Mouse (Mus musculus) thymus, adult 2 months (tissue): ENCODE data around the gene Gm20696. TPM values are rescaled to one million over a fixed set of nuclear protein-coding genes. Genes with fewer than 3 reads are reported as not detected.

Source experiments
- DNase-seq: peaks from one replicate; pipeline ENCODE4 v3.0.0; 2021
- H3K27ac ChIP-seq: fragments of 200-500 bp; 2 replicates; pipeline ENCODE4 v1.5.1; 2012; ENCODE audit warnings: low read length, control low read depth; ENCODE audit not compliant: control insufficient read depth, insufficient read depth
- H3K27me3 ChIP-seq: fragments of 200-500 bp; 2 replicates; pipeline ENCODE4 v1.6.1; 2012; ENCODE audit warnings: mild to moderate bottlenecking, low read length, moderate library complexity, mixed read lengths; ENCODE audit not compliant: control insufficient read depth, insufficient read depth
- H3K36me3 ChIP-seq: fragments of 200-500 bp; 2 replicates; pipeline ENCODE4 v1.6.1; 2012; ENCODE audit warnings: mild to moderate bottlenecking, low read length, moderate library complexity; ENCODE audit not compliant: control insufficient read depth, insufficient read depth
- H3K4me1 ChIP-seq: fragments of 200-500 bp; replicated peaks from 2 replicates; pipeline ENCODE4 v1.6.1; 2012; ENCODE audit warnings: low read length; ENCODE audit not compliant: control insufficient read depth, insufficient read depth
- H3K4me3 ChIP-seq: fragments of 200-500 bp; 2 replicates; pipeline ENCODE4 v1.5.1; 2012; ENCODE audit warnings: mild to moderate bottlenecking, low read length, control low read depth, moderate library complexity; ENCODE audit not compliant: control insufficient read depth, insufficient read depth
- CTCF ChIP-seq: fragments of 200-500 bp; IDR thresholded peaks from 2 replicates; pipeline ENCODE4 v1.5.1; 2012; ENCODE audit warnings: mild to moderate bottlenecking, control low read depth, low read length, moderate library complexity, borderline replicate concordance; ENCODE audit not compliant: control insufficient read depth, poor library complexity, insufficient read depth; ENCODE audit errors: extremely low read depth
- POLR2A ChIP-seq: fragments of 200-500 bp; IDR thresholded peaks from 2 replicates; pipeline ENCODE4 v1.6.1; 2012; ENCODE audit warnings: mild to moderate bottlenecking, low read length, control low read depth, moderate library complexity; ENCODE audit not compliant: control insufficient read depth, poor library complexity, insufficient read depth; ENCODE audit errors: extremely low read depth
- WGBS: fragments of 180-500 bp; shearing (Covaris S2); methylation state at CpG from one replicate; pipeline ENCODE4 v1.1.7; 2018; 5-methylcytosine and 5-hydroxymethylcytosine counted together
- polyA plus RNA-seq: library from polyadenylated mRNA; depleted of rRNA; stranded (reverse); fragments of >200 nt; gene quantifications from 2 replicates; pipeline ENCODE4 v1.2.3, GENCODE M21; 2012

The Gm20696 gene
- polyA plus RNA-seq, 1 experiment: 3.3 TPM

DNA sequence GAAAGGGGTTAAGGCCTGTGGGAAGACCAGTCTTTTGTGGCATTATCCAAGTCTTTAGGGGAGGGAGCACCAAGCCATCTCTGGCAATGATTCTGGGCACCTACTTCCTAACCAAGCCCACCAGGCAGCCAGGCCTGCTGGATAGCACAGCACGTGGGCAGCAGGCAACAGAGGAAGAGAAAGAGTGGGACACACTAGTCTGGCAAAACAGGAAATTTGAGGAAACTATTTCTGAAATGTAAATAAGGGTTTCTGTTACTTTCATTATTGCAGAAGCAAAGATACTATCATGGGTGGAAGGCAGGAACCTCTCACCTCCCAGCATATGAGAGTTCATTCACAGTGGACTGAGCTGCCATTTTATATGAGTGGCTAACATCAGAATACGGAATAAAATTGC, 265.4 kb downstream of the Gm20696 start:
- Histone ChIP-seq H3K4me3 (no peak overlapping the region), H3K27ac (peak overlapping the region; percentile 65), H3K36me3 (0 out of 2 replicates have a peak, but pooled peaks cover 4% of the 10 kb centered on the region), H3K27me3 (no peaks in the 10 kb centered on the region), H3K4me1 (peaks cover 37% of the 10 kb centered on the region)
- TF ChIP-seq POLR2A: no peak
- no peak for TF ChIP-seq CTCF
- WGBS: 53% methylated on average over 2 of the region's 2 CpGs
- DNase-seq: no peak

DNA sequence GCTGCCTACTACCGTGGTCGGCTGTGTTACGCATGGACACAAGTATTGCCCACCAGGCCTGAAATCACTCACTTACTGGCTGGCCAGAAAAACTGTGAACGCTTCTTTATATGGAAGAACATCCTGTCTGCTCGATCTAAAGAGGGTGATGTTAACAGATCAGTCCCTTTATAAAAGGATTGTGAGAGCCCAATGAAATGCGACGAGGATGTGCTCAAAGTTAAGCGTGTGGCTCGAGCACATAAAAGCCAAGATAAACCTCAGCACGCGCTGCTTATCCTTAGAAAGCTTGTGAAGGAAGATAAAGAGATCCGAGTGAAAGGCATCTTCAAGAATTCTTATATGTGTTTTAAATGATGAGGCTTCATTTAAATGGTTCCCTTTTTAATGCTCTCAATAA, 270.9 kb downstream of the Gm20696 start:
- no peak for DNase-seq
- no peak for TF ChIP-seq POLR2A
- TF ChIP-seq CTCF: no peak
- WGBS: 74% methylated on average over 12 of the region's 12 CpGs
- H3K27me3 ChIP-seq: no peaks in the 10 kb centered on the region
- peaks cover 47% of the 10 kb centered on the region for H3K4me1 ChIP-seq
- peak overlapping the region; percentile 75 for H3K27ac ChIP-seq
- H3K4me3 ChIP-seq: no peak overlapping the region
- H3K36me3 ChIP-seq: 0 out of 2 replicates have a peak, but pooled peaks cover 4% of the 10 kb centered on the region

DNA sequence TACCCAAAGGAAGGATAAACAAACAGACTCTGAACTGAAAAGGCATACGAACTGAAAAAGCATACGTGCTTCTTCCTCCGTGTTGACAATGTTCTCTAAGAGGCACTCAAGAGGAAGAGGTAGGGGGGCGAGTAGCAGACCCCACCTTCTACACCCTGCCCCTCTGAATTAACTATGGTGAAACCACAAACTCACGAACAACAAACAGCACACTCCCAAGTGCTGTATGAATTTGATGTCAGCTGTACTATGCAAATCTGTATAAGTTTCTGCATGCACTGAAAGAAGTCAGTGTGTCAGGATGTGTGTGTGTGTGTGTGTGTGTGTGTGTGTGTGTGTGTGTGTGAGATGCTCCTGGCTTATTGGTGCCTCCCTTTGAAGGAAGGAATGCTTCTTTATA, 271.8 kb downstream of the Gm20696 start:
- peaks cover 54% of the 10 kb centered on the region for H3K4me1 ChIP-seq
- peak overlapping the region; percentile 87 for H3K27ac ChIP-seq
- TF ChIP-seq POLR2A: no peak
- TF ChIP-seq CTCF: no peak
- no peaks in the 10 kb centered on the region for H3K27me3 ChIP-seq
- H3K36me3 ChIP-seq: 0 out of 2 replicates have a peak, but pooled peaks cover 4% of the 10 kb centered on the region
- peak; percentile 60 for DNase-seq
- WGBS: 1% methylated on average over 5 of the region's 5 CpGs
- no peak overlapping the region for H3K4me3 ChIP-seq

DNA sequence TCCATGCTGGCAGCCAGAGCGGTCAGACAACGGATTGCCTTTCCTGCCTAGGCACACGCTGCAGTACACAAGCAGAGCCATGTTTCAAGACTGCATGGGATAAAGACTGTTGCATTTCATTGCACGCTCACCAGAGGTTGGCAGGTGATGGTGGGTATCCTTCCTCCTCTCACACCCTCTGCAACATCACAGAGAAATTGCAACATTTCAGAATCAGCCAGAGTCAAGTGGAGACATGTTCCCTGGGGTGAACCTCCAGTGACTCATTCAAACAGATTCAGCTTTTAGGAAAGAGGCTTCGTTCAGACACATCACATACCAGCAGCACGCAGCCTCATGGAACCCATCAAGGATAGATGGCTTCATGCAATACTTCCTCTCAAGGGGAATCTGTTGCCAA, 274.1 kb downstream of the Gm20696 start:
- TF ChIP-seq POLR2A: no peak
- TF ChIP-seq CTCF: no peak
- Histone ChIP-seq H3K27me3 (no peaks in the 10 kb centered on the region), H3K27ac (peak overlapping the region; percentile 18; the same call in 1 of the 2 replicates), H3K4me3 (no peak overlapping the region), H3K36me3 (no peaks in the 10 kb centered on the region), H3K4me1 (peaks cover 61% of the 10 kb centered on the region)
- DNase-seq: no peak
- 95% methylated on average over 6 of the region's 6 CpGs for WGBS

DNA sequence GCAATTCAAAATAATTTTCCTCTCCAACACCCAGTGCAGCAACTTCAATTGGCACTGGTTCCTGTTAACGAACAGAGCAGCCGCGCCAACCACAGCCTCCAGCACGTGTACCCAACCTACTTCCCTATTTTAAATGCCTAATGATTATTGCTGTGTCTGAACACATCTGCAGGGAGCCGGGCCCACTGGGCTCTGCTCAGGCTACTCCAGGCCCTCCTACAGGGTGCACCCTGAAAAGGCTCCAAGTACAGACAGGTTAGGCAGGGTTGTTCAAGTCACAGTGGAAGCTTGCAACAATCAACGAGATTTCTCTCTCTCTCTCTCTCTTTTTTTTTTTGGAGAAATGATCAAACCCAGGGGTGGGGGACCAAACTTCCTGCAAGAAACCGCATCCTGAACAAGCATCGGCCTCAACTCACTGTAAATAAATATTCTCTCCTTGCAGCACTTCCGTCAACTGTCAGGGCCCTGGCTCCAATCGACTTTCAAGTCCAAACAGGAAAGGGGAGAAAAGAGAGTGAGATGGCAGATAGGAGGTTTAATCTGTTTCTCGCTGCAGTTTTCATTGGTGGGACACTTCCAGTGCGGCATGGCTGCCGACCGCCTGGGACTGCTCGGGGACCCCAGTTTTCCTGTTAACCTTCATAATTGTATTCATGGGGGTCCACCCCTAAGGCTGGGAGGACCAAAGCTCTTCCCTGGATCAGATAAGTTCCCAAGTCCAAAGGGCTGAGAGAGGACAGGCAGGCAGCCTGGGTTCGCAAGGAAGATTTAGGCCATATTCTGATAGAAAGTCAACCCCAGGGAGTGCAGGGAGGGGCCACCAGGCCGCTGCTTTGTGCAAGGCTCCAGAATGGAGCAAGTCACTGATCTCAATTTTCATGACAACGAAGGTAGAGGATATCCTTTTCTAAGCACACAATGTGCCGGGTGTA, 277.6 kb downstream of the Gm20696 start:
- H3K36me3 ChIP-seq: no peaks in the 10 kb centered on the region
- TF ChIP-seq POLR2A: no peak
- no peak for TF ChIP-seq CTCF
- WGBS: 7% methylated on average over 19 of the region's 19 CpGs
- H3K4me1 ChIP-seq: peaks cover 75% of the 10 kb centered on the region
- H3K4me3 ChIP-seq: peak overlapping the region; percentile 18; the same call in 1 of the 2 replicates
- peak overlapping the region; percentile 100 for H3K27ac ChIP-seq
- peak; percentile 72 for DNase-seq
- no peaks in the 10 kb centered on the region for H3K27me3 ChIP-seq

DNA sequence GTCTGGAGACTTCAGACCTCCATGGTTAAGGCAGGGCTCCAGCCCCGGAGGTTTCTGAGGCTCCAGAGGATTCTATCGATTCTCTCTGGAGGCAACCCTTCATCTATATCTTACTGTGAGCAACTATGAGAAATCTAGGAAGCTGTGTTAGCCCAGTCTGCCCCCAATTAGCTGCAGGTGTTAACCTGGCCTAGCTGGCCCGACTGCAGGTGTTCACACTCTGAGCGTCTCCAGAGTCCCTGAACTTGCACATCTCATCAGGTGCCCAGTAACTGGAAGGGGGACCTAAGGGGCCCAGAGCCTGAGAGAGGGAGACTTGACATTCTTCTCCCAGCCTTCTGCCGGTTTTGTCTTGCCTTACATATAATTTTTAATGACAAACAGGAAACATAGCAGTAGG, 278.6 kb downstream of the Gm20696 start:
- peak; percentile 50 for DNase-seq
- Histone ChIP-seq H3K27me3 (no peaks in the 10 kb centered on the region), H3K36me3 (no peaks in the 10 kb centered on the region), H3K27ac (peak overlapping the region; percentile 100), H3K4me3 (no peak overlapping the region), H3K4me1 (peaks cover 78% of the 10 kb centered on the region)
- TF ChIP-seq POLR2A (no peak), CTCF (no peak)
- 6% methylated on average over 5 of the region's 5 CpGs for WGBS

DNA sequence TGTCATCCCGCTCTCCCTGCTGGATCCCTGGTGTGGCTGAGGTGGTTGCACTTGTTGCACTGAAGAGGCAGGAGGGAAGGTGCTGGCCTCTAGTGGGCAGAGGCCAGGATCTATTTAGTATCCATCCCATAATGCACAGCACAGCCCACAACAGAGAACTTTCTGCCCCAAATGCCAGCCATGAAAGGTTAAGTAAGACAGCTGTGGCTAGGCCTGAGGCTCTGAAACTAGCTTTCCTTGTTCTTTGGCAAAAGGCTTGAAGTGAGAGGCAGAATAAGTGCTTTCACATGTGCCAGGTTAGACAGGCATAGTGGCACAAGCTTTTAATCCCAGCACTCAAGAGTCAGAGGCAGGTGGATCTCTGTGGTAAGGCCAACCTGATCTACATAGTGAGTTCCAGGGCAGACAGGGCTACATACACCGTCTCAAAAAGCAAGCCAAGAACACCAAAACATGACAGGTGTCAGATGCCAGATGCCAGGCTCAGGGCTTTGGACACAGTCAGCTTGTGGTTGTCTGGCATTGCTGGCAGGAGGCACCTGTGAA, 281.5 kb downstream of the Gm20696 start:
- Histone ChIP-seq H3K4me3 (no peak overlapping the region), H3K27me3 (no peaks in the 10 kb centered on the region), H3K27ac (peak overlapping the region; percentile 86), H3K36me3 (no peaks in the 10 kb centered on the region), H3K4me1 (peaks cover 76% of the 10 kb centered on the region)
- WGBS: 34% methylated on average over 2 of the region's 2 CpGs
- peak; percentile 48; the same call in 1 of the 2 replicates for TF ChIP-seq CTCF
- no peak for TF ChIP-seq POLR2A
- peak; percentile 67 for DNase-seq
